Mouse (Mus musculus) hindbrain, embryonic 12.5 days (tissue): ENCODE data around the gene Frat1. TPM values are rescaled to one million over a fixed set of nuclear protein-coding genes. Genes with fewer than 3 reads are reported as not detected.
A peak's percentile ranks its signal among the peaks of the same experiment; 100 is the strongest.

Source experiments
- ATAC-seq: fragments of 200-750 bp; cut with Nextera tagmentation; 2 replicates; pipeline ENCODE4 v1.8.0; 2017; ENCODE audit warnings: moderate TSS enrichment; ENCODE audit not compliant: low FRiP score
- H3K27ac ChIP-seq: fragments of 300-500 bp; sonication (generic); 2 replicates; pipeline ENCODE4 v1.5.1; 2016; ENCODE audit warnings: mild to moderate bottlenecking
- H3K27me3 ChIP-seq: fragments of 300-500 bp; sonication (generic); 2 replicates; pipeline ENCODE4 v1.6.1; 2016; ENCODE audit warnings: mild to moderate bottlenecking
- H3K36me3 ChIP-seq: fragments of 300-500 bp; sonication (generic); 2 replicates; pipeline ENCODE4 v1.6.1; 2016; ENCODE audit warnings: mild to moderate bottlenecking
- H3K4me1 ChIP-seq: fragments of 300-500 bp; sonication (generic); 2 replicates; pipeline ENCODE4 v1.6.1; 2016
- H3K4me2 ChIP-seq: fragments of 300-500 bp; sonication (generic); replicated peaks from 2 replicates; pipeline ENCODE4 v1.6.1; 2016; ENCODE audit warnings: mild to moderate bottlenecking
- H3K4me3 ChIP-seq: fragments of 300-500 bp; sonication (generic); 2 replicates; pipeline ENCODE4 v1.5.1; 2016; ENCODE audit warnings: mild to moderate bottlenecking
- H3K9ac ChIP-seq: fragments of 300-500 bp; sonication (generic); 2 replicates; pipeline ENCODE4 v1.6.1; 2016; ENCODE audit warnings: mild to moderate bottlenecking, moderate library complexity
- H3K9me3 ChIP-seq: fragments of 300-500 bp; sonication (generic); replicated peaks from 2 replicates; pipeline ENCODE4 v1.6.1; 2016; ENCODE audit warnings: mild to moderate bottlenecking
- WGBS: fragments of 180-500 bp; shearing (Covaris S2); methylation state at CpG from one replicate; pipeline ENCODE4 v1.1.7; 2016; 5-methylcytosine and 5-hydroxymethylcytosine counted together
- polyA plus RNA-seq: library from polyadenylated mRNA; unstranded; fragments of >200 nt; fragmentation: Nextera tagmentation; extraction: Ambion mirVana; gene quantifications from 2 replicates; pipeline ENCODE4 v1.2.1, GENCODE M21; 2016

The Frat1 gene
- polyA plus RNA-seq, 1 experiment from 2014 or later, result 16.8 TPM

DNA sequence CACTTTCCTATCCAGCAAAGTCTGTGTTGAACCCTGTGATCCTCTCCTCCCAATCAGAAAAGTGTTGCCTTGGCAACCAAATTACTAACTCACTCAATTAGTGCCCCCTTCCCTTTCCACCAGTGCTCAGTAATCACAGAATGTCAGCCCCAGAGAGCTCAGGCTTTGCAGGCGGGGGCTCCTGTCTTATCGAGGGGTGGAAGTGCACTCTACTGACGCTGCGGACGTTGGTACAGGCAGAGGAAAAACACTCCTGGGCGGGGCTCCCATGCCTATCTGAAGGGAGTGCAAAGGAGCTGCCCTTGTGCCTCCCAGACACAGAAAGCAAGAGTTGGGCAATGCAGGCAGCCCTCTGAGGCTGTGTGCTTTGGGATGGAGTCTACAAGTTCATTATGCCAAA lies 6.0 kb downstream of the Frat1 start:
- peak overlapping the region; percentile 34 for H3K4me2 ChIP-seq
- WGBS, result 5% methylated on average over 6 of the region's 6 CpGs
- H3K9me3 ChIP-seq, result no peaks in the 10 kb centered on the region
- H3K36me3 ChIP-seq, result no peaks in the 10 kb centered on the region
- peaks cover 28% of the 10 kb centered on the region for H3K4me1 ChIP-seq
- H3K4me3 ChIP-seq, result no peak overlapping the region
- H3K9ac ChIP-seq, result 0 out of 2 replicates have a peak overlapping the region, but pooled peaks have one; percentile 15
- ATAC-seq, result peak; percentile 38; the same call in 1 of the 2 replicates
- H3K27me3 ChIP-seq, result peaks cover 23% of the 10 kb centered on the region
- 0 out of 2 replicates have a peak overlapping the region, but pooled peaks have one; percentile 44 for H3K27ac ChIP-seq

DNA sequence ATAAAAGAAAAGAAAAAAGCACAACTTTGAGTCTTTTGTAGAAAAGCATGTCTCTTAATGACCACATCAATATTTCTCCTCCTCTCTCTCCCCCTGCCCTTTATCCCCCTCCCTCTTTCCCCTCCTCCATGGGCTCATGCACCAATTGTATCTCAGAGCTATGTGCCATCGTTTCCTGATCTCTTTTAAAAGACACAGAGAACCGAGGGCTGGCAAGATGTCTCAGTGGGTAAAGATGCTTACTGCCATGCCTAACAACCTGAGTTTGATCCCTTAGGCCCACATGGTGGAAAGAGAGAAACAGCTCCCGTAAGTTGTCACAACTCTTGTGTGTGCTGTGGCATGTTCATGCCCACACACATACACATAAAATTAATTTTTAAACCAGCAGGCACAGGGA lies 6.9 kb downstream of the Frat1 start:
- no peak overlapping the region for H3K9ac ChIP-seq
- no peak overlapping the region for H3K4me2 ChIP-seq
- peaks cover 20% of the 10 kb centered on the region for H3K27me3 ChIP-seq
- H3K27ac ChIP-seq, result no peak overlapping the region
- H3K4me3 ChIP-seq, result no peak overlapping the region
- H3K4me1 ChIP-seq, result peaks cover 23% of the 10 kb centered on the region
- 58% methylated on average over 3 of the region's 3 CpGs for WGBS
- H3K9me3 ChIP-seq, result no peaks in the 10 kb centered on the region
- no peaks in the 10 kb centered on the region for H3K36me3 ChIP-seq
- no peak for ATAC-seq

DNA sequence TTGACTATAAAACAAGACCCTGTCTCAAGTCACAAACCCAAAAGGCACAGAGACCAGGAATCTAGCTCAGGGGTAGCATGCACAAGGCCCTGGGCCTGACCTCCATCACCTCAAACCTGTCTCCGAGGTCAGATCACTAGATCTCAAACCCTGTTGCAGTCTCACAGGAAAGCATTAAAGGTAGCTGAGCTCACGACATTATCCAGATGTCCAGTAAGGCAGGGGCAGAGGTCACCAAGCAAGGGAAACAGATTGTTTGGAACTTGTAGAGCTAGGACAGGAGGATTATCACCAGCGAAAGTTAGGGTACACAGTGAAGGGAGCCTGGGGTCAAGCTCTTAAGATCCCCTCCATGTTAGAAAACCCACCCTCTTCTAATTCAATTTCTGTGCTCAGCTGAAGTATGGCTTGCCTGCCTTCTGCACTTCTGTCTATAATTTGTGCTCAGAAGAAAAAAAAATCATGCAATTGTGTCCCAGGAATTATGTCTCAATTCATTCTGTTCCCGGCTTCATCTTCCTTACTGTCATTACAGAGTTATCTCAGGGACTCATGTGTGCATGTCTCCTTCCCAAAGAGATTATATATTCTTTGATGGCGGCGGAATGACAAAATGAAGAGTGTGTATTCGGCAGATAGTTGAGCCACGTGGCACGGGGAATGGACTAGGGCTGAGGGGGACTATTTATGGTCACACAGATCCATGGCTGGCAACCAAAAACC lies 7.6 kb downstream of the Frat1 start:
- Histone ChIP-seq H3K27ac (no peak overlapping the region), H3K4me2 (no peak overlapping the region), H3K4me3 (no peak overlapping the region), H3K27me3 (peaks cover 14% of the 10 kb centered on the region), H3K36me3 (no peaks in the 10 kb centered on the region), H3K9me3 (no peaks in the 10 kb centered on the region), H3K4me1 (peaks cover 16% of the 10 kb centered on the region), H3K9ac (no peak overlapping the region)
- 78% methylated on average over 9 of the region's 9 CpGs for WGBS
- no peak for ATAC-seq

DNA sequence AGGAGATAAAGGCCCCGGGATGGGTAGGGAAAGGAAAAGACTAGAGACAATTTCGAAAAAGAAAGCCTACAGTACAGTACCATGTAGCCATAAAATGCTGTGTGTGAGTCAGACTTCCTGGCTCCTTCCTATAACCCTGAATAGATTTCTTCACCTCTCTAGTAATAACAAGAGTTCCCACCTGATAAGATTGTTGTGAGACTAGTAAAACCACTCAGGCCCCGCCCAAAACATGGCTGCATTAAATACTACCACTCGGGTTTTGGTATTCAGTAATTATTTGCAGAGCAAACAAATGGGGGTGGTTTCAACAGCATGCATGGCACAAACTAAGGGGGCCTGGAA lies 8.1 kb downstream of the Frat1 start:
- 78% methylated on average over 4 of the region's 4 CpGs for WGBS
- no peaks in the 10 kb centered on the region for H3K9me3 ChIP-seq

DNA sequence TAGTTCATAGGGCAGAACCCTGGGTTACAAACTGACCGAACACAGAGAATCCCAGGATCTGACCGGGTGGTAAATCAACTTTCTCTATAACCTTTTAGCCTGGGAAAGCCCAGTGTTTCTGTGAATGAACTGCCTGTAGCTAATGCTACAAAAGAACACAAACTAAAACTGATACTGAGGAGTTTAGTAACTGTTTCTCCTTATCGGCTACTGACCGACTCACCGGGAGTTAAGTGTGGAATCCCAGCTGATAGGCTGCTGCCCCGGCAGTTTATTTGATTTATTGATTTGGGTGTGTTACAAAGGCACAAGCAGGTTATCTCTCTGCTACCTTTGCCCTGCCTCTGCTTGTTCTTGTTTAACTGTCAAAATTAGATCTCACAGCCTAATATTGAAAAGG lies 9.0 kb downstream of the Frat1 start:
- WGBS, result 80% methylated on average over 6 of the region's 6 CpGs
- Histone ChIP-seq H3K9ac (no peak overlapping the region), H3K36me3 (no peaks in the 10 kb centered on the region), H3K27ac (no peak overlapping the region), H3K4me3 (no peak overlapping the region), H3K27me3 (peaks cover 2% of the 10 kb centered on the region; the same call in 1 of the 2 replicates), H3K9me3 (no peaks in the 10 kb centered on the region), H3K4me1 (peaks cover 9% of the 10 kb centered on the region), H3K4me2 (no peak overlapping the region)
- ATAC-seq, result no peak

More for the DNA sequence above, 8.1 kb downstream of the Frat1 start:
- Histone ChIP-seq H3K36me3 (no peaks in the 10 kb centered on the region), H3K27ac (no peak overlapping the region), H3K9ac (no peak overlapping the region), H3K4me1 (peaks cover 11% of the 10 kb centered on the region), H3K4me3 (no peak overlapping the region), H3K4me2 (no peak overlapping the region), H3K27me3 (peaks cover 9% of the 10 kb centered on the region)
- no peak for ATAC-seq

DNA sequence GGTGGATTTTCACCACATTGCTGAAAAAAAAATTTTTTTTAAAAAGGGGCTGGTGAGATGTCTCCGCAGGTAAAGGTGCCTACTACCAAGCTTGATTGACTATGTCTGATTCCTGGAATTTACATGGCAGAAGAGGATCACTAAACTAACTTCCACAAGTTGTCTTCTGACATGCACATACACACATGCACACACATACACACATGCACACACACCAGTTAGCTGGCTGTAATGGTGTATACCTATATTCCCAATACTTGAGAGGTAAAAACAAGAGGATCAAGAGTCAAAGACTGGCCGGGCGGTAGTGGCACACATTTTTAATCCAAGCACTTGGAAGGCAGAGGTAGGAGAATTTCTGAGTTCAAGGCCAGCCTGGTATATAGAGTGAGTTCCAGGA lies 9.9 kb downstream of the Frat1 start:
- Histone ChIP-seq H3K27ac (no peak overlapping the region), H3K36me3 (no peaks in the 10 kb centered on the region), H3K4me1 (peaks cover 9% of the 10 kb centered on the region), H3K9me3 (no peaks in the 10 kb centered on the region), H3K9ac (no peak overlapping the region), H3K27me3 (peaks cover 2% of the 10 kb centered on the region; the same call in 1 of the 2 replicates), H3K4me3 (no peak overlapping the region), H3K4me2 (no peak overlapping the region)
- ATAC-seq, result no peak
- WGBS, result 96% methylated on average over 3 of the region's 3 CpGs

DNA sequence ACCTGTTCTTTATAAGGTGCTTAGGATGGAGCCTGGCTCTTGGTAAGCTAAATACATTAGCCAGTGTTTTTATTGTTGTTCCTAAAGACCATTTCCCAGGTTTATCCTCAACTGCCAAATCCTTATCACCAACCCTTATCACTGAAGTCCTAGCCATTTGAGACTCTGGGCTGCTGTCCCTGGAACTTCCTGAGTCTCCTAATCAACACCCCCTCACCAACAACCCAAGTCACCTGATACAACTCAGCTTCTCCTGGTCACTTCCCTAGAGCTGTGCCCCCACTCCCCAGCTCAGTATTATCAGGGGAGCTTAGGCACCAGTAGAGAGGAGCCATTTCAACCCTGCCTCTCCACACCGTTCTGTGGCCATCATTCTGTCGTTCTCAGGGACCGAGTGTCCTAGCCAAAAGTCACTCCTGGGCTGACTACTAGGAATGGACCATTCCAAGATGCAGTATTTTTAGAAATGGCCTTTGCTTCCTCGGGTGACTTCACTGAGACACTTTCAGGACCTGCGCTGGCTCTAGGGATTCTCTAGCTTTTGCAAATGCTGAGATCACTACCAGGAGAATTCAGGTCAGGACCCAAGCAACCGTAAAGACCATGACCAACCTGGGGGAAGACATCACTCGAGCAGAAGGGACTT lies 11.5 kb downstream of the Frat1 start:
- no peak overlapping the region for H3K27ac ChIP-seq
- peaks cover 2% of the 10 kb centered on the region; the same call in 1 of the 2 replicates for H3K27me3 ChIP-seq
- no peak overlapping the region for H3K9ac ChIP-seq
- no peak for ATAC-seq
- no peaks in the 10 kb centered on the region for H3K9me3 ChIP-seq
- 80% methylated on average over 7 of the region's 7 CpGs for WGBS
- peaks cover 6% of the 10 kb centered on the region for H3K4me1 ChIP-seq
- H3K4me3 ChIP-seq, result no peak overlapping the region
- no peaks in the 10 kb centered on the region for H3K36me3 ChIP-seq
- H3K4me2 ChIP-seq, result no peak overlapping the region

DNA sequence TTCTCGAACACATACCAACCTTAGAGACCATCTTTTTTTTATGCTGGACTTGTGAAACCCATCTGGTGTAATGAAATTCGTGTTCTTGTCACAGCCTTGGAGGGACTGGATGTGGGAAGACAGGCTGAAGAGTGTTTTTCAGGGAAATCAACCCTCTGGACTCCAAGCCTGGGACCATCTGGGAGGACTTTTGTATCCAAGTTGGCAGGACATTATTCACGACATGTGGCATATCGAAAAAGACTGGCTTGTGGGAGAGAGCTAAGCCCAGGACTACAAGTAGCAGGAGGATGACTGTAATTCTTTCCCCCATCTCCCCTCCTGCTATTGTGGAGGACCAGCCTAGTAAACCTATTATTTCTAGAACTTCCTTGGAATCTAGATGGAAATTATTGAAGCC lies 12.4 kb downstream of the Frat1 start:
- H3K27ac ChIP-seq, result no peak overlapping the region
- no peak overlapping the region for H3K4me3 ChIP-seq
- no peaks in the 10 kb centered on the region; the same call in 1 of the 2 replicates for H3K27me3 ChIP-seq
- 88% methylated on average over 4 of the region's 4 CpGs for WGBS
- H3K4me2 ChIP-seq, result no peak overlapping the region
- no peaks in the 10 kb centered on the region for H3K36me3 ChIP-seq
- ATAC-seq, result no peak
- H3K4me1 ChIP-seq, result peaks cover 12% of the 10 kb centered on the region
- H3K9ac ChIP-seq, result no peak overlapping the region
- no peaks in the 10 kb centered on the region for H3K9me3 ChIP-seq

DNA sequence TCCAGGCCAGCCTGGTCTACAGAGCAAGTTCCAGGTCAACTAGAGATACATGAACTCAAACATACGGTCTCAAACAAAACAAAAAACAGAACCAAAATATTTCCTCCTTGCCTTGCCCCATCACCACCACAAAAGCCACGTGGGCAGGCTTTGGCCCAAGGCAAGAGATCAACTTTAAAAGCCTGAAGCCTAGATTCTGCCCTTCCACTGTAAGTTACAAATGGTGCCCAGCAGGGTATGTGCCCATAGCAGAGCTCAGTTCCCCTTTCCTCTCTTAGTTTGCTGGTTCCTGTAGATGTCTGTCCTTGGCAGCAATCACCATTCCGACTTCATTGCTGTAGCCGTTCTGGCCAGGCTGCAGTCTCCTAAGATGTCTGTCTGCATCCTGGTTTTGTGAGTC lies 12.9 kb downstream of the Frat1 start:
- H3K4me2 ChIP-seq, result no peak overlapping the region
- no peaks in the 10 kb centered on the region for H3K9me3 ChIP-seq
- H3K27me3 ChIP-seq, result no peaks in the 10 kb centered on the region; the same call in 1 of the 2 replicates
- H3K27ac ChIP-seq, result no peak overlapping the region
- H3K36me3 ChIP-seq, result no peaks in the 10 kb centered on the region
- no peak overlapping the region for H3K4me3 ChIP-seq
- H3K9ac ChIP-seq, result no peak overlapping the region
- 84% methylated on average over 4 of the region's 4 CpGs for WGBS
- peaks cover 12% of the 10 kb centered on the region for H3K4me1 ChIP-seq
- no peak for ATAC-seq

DNA sequence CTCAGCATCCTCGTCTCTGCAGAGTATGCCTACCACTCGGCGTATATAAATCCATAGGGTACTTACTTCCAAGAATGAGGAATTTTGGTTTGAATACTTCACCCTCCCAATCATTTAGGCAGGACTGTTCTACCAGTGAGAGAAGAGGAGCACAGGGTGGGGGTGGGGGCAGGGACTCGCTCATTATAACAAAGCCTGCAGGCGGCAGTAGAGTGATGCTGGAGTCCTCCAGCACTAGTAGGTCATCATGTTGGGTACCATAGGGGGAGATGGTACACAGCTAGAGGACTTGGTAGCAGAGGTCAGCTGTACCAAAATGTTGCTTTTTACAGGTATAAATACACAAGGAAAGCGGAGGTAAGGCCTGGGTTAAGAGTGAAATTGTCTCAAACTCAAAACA lies 14.6 kb downstream of the Frat1 start:
- no peak for ATAC-seq
- H3K9ac ChIP-seq, result no peak overlapping the region
- WGBS, result 85% methylated on average over 6 of the region's 6 CpGs

DNA sequence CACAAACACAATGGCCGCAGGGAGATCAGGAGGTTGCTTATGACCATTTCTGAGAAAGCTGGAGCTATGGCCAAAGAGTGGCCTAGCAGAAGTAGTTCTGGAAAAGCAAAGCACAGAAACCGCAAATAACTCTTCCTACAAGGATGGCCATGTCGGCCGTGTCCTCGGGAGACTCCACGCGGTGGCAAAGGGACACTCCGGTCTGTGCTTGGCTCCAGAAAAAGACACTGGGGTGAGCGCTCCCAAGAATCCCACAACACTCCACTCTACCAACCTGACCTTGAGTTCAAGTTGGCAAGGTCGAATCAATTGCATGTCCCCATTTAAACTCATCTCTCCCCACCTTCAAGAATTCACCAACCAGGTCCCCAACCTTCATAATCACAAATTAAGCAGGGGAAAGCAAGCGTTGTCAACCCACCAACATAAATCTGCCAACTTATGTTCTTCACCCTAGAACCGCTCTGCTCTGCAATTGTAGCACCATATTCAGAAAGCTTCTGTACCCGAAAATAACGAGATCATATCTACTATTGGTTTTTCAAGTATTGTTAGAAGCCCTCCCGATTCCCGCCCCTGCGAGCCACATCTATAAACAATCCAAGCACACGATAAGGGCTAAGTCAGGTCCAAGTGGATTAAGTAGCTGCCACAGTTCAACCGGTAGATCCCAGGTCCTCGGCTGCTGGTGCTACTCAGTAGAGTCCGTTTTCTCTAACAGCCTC lies 16.8 kb downstream of the Frat1 start:
- Histone ChIP-seq H3K4me1 (peaks cover 32% of the 10 kb centered on the region), H3K4me3 (peak overlapping the region; percentile 89), H3K36me3 (no peaks in the 10 kb centered on the region), H3K27ac (peak overlapping the region; percentile 92; the same call in 1 of the 2 replicates), H3K27me3 (no peaks in the 10 kb centered on the region), H3K4me2 (peak overlapping the region; percentile 98), H3K9me3 (no peaks in the 10 kb centered on the region), H3K9ac (peak overlapping the region; percentile 87)
- ATAC-seq, result no peak
- 12% methylated on average over 21 of the region's 21 CpGs for WGBS

More for the DNA sequence above, 14.6 kb downstream of the Frat1 start:
- Histone ChIP-seq H3K27me3 (no peaks in the 10 kb centered on the region; the same call in 1 of the 2 replicates), H3K4me1 (peaks cover 12% of the 10 kb centered on the region), H3K4me2 (no peak overlapping the region), H3K36me3 (no peaks in the 10 kb centered on the region), H3K4me3 (no peak overlapping the region), H3K9me3 (no peaks in the 10 kb centered on the region), H3K27ac (no peak overlapping the region)

DNA sequence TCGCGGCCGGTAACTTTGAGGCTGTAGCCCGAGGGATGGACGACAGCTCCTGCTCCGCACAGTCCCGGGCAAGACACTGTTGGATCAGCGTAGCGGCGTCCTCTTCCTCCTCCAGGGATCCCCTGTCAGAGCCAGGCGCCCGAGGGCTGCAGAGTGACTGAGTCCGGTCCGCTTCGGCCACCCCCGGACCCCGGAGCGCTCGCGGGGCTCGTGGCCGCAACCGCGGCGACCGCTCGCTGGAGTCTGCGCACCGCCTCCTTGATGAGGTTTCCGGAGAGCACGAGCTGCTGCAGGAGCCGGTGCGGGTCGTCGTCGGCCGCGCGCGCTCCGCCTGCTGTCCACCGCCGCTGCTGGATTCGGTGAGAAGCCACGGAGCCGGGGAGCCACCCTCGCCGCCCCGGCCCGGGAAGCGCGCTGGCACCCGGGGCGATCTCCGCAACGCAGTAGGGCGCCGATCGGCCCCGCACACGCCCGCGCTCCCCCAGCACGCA lies 17.4 kb downstream of the Frat1 start:
- peak overlapping the region; percentile 98 for H3K4me2 ChIP-seq
- H3K27me3 ChIP-seq, result no peaks in the 10 kb centered on the region
- peak overlapping the region; percentile 92 for H3K27ac ChIP-seq
- H3K4me3 ChIP-seq, result peak overlapping the region; percentile 89
- WGBS, result under 1% methylated on average over 63 of the region's 64 CpGs
- peaks cover 36% of the 10 kb centered on the region for H3K4me1 ChIP-seq
- ATAC-seq, result 0 out of 2 replicates have a peak, but pooled peaks have one; percentile 1
- H3K9me3 ChIP-seq, result no peaks in the 10 kb centered on the region
- H3K9ac ChIP-seq, result peak overlapping the region; percentile 87
- no peaks in the 10 kb centered on the region for H3K36me3 ChIP-seq
